Mouse (Mus musculus) adrenal gland (tissue): Measurements from ENCODE around the gene Ptpn18.
"Not testable (repeated sequence)": the region's sequence is repeated elsewhere in the genome, so short reads cannot be mapped to it uniquely, and the experiment has no call there.

Experiments
- intact Hi-C: fragments of 180-260 bp; cut with DNase I; formaldehyde crosslinking; loops from one replicate; pipeline ENCODE4 v1.15.1; 2025
- microRNA-seq, 2 experiments: library from miRNA; unstranded; fragments of <30 nt; microRNA quantifications; one replicate each; pipeline ENCODE4; 2019

Ptpn18 gene

DNA sequence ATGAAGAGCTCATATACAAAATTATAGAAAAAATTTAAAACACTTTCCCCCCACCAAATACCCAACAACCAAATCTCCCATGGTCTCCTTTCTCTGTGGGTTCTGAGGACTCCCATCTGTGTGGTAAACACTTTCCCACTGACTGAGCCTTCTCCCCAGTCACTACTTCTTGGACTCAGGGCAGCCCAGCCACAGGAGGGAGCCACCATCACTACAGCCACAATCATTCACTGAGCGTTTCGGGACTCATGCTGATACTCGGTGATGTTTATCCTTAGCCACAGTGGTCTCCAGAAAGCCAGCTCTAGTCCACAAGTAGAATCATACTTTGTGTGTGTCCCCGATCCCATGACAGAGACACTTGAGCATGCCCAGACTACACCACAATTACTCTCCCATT lies 53.5 kb downstream of the Ptpn18 start:
- intact Hi-C loops = no loop called here

DNA sequence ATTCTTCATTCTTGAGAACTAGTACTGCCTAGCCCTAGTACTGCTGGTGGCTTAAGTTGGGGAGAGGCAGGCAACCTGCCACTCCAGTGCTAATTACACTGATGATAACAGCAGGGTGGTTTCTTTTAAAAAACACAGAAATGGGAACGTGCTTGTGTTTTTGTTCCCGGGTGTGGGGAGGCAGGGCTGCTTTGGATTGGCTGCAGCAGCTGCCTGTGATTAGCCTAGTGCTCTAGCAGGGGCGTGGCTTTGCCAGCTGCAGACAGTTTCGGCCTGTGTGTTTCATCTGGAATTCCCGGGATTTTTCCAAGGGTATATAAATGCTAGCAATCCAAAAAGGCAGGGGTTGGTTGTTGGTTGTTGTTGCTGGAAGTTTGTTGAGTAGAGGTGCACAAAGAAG lies 57.0 kb downstream of the Ptpn18 start:
- intact Hi-C loops = no loop called here

DNA sequence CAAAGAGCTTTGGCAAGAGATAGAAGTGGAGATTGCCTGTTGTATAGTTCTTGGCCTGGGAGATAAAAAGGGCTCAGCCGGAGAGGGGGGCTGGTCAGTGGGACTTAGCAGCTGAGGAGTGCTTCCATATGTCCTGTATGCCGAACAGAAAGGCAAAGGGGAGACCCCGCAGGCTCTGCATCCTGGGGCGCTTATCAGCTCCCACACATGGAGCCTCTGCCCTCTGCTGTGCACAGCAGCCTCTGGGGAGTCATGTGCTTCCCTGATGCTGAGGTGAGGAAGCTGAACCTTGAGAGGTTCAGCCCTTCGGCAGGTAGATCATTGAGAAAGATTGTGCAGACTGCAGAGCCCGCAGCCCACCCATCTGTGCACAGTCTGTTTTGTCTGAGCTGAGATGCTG lies 57.7 kb downstream of the Ptpn18 start:
- intact Hi-C loops = not testable (repeated sequence)

DNA sequence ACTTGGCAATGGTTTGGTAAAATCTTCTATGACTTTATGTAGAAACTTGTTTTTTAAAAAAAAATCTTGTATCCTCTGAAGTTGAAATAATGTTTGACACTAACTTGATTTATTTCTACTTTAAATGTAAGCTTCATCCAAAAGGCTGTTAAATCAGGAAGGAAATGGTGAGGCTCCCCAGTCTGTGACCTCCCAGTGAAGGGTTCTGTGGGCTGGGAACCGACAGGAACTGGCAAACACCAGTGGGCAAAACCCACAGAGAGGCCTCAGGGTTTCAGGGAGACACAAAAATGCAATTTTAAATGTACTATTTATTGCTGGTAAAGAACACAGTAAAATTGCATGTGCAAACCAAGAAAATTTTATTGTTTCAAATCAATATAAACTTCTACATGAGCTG lies 58.2 kb downstream of the Ptpn18 start:
- intact Hi-C loops = not testable (repeated sequence)

DNA sequence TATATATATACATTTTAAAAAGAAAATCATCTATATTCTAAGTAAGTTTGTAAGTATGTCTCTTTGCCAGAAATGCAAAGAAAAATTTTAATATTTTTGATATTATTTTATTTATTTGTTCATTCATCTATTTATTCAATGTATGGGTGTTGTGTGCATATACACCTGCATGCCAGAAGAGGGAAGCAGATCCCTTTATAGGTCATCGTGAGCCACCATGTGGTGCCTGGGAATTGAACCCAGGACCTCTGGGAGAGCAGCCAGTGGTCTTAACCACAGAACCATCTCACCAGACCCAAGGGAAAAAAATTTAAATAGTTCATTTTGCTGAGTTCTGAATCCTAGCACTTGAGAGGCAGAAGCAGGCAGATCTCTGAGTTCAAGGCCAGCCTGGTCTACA lies 58.7 kb downstream of the Ptpn18 start:
- intact Hi-C loops = no loop called here

DNA sequence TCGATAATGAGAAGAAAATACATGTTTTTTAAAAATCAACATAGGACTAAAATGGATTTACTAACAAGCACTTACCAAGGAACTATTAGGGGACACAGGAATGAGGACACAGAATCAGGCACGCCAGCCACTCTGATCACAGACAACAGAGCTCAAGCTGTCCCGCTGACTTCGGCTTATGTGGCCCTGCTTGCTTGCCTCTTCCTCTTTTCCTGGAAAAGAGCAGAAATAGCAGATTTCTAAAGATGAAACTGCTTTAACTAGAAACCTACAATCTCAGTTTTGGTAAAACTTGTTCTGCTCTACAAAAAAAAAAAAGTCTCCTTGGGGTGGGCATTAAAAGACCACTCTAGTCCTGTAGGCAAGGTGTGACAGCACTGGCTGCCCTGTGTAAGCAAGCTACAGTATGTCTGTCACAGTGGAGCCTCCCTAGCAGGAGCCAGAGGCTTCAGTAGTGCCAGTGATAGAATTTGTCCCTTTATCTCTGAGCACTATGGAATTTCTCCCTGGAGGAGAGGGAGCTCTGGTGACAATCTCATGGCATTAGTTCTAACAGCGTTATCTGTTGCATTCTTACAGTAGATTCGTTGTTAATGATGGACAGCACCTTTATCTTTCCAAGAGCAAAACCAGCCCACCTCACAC lies 62.8 kb downstream of the Ptpn18 start:
- intact Hi-C loops = no loop called here

DNA sequence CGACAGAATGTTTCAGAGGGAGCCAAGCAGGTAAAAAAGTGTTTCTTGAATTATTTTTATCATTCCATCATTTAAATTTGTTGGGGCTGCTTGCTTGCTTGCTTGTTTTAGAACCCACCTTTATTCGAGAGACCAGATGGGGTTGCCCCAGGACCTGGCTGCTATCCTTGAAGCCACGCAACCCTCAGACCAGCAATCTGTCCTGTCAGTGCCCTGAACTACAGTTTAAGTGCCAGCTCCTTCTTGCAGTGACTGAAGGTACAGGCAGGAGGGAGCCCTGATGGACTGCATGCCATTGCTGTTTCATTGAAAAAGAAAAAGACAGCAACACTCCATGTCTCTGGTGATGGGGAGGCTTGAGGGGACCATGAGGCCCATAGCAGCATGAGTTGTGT lies 63.3 kb downstream of the Ptpn18 start:
- intact Hi-C loops = no loop called here

DNA sequence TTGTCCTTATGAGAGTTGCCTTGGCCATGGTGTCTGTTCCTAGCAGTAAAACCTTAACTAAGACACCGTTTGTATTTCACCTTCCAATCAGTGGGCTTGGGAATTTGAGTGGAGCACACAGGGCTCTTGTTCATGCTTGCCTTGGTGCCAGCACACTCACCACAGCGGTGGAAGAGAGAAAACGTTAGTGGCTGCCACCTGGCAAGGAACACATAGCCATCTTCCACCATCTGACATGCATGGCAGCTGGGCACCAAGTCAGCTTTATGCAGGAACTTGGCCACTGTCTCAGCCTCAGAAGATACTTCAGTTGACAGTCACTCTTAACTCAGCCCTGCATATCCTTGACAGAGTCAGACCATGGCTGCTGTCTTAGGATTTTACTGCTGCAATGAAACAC lies 64.1 kb downstream of the Ptpn18 start:
- intact Hi-C loops = no loop called here

Small RNAs within 50 kb of the gene (microRNA-seq; reads per million reads assigned to microRNA genes)
- gene Mir5103 = 0.37 to 0.46 reads per million in 2 experiments
